Mouse (Mus musculus): ENCODE results near the gene Cep128.
A peak's percentile ranks its signal among the peaks of the same experiment; 100 is the strongest.
"Not testable (repeated sequence)": the region's sequence is repeated elsewhere in the genome, so short reads cannot be mapped to it uniquely, and the experiment has no call there.

The Cep128 gene

DNA sequence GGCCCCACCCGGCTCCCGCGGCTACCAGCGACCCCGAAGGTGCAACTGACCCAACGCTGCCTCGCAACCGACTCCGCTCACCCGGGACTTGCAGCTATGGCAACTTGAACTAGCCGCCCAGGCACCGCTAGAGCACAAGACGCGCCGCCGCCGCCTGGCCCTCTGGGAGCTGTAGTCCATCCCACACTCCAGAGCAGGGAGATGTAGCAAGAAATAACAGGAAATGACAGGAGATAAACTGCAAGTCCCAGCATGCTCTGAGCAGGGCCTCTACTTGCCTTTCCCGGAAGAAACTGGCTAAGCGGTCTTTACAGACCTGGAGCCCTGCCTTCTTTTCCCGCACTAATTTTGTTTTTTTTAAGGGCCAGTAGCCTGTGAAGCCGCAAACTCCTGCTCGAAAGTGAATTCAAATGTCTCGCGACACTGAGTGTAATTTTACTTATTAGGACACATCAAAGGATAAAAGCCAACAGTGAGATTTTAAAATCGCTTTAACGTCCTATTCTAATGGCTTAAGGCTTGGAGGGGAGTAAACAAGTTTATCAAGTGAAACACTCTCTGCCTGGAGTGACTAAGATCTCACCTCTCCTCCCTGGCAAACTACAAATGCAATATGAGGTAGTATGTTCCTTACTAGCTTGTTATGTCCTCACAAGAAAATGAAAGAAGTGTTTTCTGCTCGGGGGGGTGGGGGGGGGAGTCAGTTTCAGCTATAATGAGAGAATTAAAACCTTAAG is at the start of gene Cep128, which contains the start of gene Tshr:
Cep128 (minus strand) TSS at position 129 of the 737 bp plus-strand sequence.
Tshr (plus strand) TSS at position 283 of the 737 bp plus-strand sequence.
- peak; percentile 86 for DNase-seq (ENCODE audit: low spot score)

DNA sequence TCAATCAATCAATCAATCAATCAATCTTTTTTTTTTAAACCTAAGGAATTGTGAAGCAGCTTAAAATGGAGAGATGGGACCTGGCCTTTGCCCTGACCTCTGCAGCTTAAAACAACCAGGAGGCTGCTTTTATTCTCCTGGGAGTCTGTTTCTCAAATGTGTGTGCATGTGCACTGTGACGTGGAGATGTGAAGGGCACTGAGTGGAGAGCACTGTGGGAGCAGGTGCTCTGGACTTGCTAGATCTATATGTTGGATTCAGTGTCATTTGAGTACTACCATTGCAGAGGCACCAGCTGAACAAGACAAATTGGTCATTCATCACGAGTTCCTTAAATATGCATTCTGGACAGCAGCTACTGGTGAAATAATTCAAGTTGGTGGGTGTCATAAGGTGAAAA is 42.9 kb upstream of the Cep128 start:
- no peak for DNase-seq (ENCODE audit: low spot score)

DNA sequence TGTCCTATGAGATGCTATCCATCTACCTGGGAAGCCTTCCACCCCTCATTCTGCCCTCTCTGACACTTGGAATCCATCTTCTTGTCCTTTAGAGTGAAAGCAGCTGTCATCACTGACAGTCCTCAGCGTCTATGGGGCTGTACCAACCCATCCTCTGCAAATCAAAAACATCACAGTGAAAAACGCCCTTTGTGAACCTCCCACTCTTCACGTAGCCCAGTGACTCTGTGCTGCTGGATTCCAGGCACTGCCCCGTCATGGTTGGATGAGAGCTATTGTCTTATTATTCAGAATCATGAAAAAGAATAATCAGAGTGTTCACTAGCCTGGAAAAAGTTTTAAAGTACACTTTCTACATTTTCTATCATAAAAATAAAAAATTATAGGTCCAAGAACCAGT is 42.3 kb upstream of the Cep128 start:
- DNase-seq (ENCODE audit: low spot score), result no peak

DNA sequence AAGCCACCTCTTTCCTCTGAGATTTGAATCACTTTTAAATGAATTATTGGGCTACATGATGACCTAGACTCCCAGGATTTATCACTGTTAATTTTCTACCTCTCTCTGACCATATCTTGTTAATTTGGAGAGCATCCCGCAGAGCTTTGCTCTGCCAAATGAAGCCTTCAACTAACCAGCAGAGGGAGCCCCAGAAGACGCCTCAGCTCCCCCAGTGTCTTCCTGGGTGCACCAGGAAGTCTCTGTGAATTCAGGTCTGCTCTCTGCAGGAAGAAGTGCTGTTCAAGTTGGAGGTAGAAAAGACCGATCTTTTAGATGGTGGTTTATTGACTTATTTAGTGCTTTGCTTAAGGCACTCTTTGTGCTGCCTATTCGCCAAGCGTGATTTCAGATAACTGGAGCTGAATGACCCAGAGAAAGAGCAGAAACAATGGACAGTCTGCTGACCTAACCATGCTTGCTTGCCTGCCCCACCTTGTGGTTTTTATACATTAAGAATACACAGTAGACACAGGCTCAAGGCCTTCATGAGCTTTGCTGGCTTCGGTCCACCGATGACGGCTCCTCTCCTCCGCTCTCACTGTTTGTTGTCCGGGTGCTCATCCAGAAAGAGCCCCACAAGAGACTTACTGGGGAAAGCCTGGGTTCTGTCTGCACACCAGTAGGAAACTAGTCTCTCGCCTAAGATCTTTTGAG is 39.1 kb upstream of the Cep128 start:
- DNase-seq (ENCODE audit: low spot score), result peak; percentile 24

DNA sequence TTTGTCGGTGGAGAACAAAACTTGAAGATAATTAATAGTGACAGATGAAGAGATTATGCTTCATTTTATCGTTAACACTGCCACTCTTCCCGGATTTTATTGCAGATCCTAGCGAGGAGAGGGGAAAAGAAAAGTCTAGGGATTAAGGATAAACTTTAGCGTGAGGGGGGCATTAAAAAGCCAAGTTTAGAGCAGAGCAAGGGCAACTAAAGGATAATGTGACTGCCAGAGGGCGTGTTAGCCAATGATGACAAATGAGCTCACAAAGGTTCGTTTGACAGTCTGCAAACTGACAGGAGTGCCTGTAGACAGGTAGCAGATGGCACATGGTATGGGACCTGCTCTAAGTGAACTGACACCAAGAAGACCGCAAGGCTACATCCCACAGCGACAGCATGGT is 37.1 kb upstream of the Cep128 start:
- DNase-seq (ENCODE audit: low spot score), result no peak

DNA sequence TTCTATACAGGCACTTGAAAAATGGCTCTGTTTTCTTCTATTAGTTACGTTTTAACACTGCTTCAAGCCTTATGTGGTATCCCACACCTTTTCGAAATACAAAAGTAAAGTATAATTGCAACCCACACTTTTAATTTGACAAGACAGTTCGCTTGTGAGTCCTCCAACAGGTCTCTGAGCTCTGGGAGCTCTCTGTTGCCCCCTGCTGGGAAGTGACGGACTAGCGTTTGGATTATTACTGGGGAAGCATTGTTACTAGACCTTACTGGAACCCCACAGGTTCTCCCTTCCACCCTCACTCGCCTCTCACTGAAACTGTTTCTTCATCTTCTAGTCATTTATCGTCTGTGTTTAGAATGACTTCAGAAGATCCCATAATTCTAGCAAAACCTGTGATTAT is 34.6 kb upstream of the Cep128 start:
- no peak for DNase-seq (ENCODE audit: low spot score)

DNA sequence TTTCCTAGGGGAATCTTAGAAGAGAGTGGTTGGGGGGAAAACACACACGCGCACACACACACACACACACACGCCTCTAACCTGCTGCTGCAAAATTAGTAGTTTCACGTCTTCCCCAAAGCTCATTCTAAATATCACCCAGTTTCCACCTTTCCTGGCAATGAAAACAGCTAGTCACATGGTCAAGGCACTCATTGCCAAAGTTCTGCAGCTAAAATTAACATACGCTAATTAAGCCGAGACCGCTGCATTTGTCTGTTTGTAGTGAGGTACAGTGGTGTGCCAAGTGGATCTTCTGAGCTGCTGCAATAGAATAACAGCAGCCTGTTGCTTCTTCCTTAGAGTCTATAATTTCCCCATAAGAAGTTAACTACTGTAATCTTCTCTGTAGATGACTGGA is 32.6 kb upstream of the Cep128 start:
- no peak for DNase-seq (ENCODE audit: low spot score)

DNA sequence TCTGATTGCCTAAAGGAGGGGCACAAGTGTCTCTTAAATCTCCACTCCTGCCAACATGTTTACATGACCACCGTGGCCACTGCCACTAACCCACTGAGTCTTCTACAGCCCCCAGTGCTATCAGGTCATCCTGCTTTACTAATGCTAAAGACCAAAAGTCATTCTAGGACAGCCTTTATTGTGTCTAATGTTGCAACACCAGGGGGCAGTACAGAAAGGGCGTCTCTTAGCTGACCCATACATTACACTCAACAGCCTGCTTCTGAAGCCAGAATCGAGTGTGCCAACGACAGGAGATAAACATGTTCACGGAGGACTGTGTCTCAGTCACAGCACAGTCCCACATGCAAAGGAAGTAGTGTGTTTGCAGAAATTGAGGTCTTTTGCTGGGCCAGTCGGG is 30.9 kb upstream of the Cep128 start:
- DNase-seq (ENCODE audit: low spot score), result no peak

DNA sequence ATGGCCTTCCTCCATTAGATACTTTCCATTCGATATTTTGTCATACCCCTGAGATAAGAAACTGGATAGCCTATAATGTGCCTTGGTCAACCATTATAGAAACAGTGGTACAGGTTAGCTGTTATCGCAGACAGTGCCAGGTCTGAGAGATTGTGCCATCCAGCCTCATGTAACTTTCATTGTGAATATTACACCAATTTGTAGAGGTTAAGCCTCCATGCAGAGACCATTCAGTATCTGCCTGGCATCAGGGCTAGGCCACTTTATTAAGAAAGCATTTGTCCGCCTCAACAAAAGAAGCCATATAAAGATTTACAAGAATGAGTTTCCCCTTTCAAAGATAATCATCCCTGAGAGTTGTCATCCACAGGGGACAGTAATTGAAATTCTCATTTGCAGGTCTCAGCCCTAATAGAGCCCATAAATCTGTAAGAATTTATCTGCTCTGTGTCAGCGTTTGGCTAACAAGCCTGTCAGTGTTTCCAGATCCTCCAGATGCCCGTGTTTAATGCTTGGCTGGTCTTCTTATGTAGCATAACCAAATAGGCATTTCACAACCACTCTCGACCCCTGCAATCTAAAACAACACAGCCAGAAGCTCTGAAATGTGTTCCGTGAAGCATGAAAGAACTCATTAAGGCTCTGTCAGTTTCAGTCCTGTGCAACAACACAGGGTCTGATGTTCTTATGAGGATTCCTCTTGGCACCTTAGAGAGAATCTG is 28.4 kb upstream of the Cep128 start:
- DNase-seq (ENCODE audit: low spot score), result no peak

DNA sequence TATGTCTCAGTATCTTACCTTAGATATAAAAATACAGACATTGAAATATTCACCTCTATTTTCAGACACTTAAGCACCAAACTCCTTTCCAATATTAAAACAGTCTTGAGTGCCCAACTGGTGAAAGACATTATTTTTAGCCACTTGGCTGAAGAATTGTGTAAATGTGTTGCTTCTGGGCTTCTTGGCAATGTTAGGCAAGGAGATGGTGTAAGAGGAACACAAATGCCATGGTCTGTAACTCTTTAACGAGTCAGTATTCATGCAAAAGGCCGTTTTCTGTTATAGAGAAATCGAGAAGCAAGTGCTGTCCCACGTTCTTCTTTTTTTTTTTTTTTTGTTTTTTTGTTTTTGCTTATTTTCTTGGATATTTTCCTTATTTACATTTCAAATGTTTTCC is 26.1 kb upstream of the Cep128 start:
- no peak for DNase-seq (ENCODE audit: low spot score)

DNA sequence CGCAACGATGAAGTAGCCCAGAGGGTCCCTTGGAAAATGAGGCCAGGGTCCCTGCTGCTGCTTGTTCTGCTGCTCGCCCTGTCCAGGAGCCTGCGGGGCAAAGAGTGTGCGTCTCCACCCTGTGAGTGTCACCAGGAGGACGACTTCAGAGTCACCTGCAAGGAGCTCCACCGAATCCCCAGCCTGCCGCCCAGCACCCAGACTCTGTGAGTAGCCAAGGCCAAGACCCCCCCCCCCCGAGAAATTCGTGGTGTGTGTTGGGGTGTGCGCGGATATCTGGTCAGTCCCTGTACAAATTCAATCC is 16.8 kb upstream of the Cep128 start:
- no peak for DNase-seq (ENCODE audit: low spot score)

DNA sequence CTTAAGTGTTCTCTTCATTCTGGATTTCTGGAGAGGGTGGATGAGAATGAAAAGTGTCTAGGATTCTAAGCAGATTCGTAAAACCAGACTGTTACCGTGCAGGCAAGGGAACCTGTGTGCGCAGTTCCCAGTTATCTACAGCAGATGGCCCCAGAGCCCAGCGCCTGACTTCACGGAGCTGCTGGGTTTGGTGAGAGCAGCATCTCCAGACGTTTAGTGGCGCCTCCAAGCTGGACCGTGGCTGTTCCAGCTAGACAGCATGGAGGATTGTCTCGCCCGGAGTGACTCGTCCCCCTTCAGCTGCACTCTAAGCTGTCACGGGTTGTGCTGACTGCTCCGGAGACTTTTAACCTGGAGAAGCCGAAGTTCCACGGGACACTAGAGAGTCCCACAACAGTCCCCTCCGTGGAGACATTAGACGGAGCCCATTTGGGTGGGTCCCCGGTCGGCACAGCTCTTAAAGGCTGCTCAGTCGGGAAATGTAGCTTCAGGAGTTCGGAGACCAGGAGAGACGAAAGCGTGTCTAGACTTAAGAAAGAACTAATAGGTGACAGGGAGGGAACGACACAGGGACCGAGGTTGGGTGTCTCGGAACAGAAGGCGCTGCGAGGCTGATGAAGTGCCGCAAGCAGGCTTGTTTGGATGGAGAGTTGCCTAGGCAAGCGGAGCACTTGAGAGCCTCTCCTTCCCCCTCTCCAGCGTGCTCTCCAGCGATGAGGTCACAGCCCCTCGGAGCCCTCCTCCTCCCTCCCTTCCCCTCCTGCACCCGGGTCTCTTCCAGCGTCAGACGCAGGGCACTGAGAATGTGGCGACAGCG is 16.2 kb upstream of the Cep128 start:
- DNase-seq (ENCODE audit: low spot score), result peak; percentile 40

DNA sequence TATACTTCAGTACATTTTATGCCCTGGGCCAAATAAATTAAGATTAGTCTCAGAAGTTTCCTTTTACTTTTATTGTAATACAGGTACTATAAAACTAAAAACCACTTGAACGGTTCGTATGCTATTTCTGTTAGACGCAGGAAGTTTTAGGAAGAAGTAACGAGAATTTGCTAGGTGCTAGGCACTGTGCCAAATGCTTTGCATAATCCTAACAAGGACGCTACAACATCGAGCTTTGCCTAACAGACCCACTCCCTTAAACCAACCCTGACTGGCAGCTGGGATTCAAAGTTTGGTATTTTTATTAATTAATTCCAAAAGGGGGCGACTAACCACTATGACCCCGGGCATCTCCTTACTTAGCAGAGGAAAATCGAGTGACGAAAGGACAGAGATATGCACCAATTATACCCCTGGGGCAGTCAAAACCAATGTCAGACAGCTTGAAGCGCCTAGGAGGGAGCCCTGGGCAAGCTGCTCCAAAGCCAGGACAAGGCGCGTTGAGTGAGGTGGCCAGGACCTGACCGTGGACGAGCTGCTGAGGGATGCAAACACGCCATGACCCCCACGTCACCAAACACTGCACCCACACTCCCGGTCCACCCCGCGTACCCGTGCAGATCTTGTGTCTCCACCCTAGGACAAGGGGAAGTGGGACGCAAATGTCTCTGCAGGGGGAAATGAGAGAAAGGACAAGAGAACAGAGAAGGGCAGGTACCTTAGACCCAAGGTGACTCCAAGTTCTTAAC is 519 bp downstream of the Cep128 start:
- no peak for DNase-seq (ENCODE audit: low spot score)

DNA sequence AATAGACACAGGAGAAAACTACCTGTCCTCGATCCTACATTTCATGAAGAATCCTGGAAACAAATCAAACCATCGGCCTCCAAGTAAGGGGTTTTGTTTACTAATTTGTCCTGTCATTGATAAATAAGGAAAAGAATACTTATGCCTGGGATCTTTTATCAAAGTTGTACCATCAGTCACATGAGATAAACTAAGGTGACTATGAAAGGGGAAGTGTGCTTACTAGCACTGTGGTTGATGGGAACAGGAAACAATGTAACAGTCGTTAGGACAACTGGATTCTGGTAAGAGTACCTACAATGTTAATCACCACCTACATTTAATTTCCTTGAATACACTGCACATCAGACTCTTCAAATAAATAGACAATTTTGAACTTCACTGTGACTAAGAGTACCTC is 15.0 kb downstream of the Cep128 start:
- no peak for DNase-seq (ENCODE audit: low spot score)

DNA sequence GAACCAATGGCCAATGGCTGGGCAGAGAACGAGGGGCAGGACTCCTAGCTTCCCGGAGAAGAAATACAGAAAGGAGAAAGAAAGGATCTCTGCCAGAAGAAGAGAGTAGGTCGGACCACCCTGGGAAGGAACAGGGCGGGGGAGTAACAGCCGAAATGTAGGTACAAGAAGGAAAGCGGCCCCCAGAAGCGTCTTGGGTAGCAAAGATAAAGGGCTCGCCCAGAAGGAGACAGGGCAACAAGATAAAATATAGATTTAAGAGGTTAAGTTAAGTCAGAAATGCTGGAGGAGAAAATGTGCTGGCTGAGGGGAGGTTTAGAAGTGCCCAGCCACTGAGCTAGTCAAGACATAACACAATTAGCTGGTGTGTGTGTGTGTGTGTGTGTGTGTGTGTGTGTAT is 30.4 kb downstream of the Cep128 start:
- no peak for DNase-seq (ENCODE audit: low spot score)

DNA sequence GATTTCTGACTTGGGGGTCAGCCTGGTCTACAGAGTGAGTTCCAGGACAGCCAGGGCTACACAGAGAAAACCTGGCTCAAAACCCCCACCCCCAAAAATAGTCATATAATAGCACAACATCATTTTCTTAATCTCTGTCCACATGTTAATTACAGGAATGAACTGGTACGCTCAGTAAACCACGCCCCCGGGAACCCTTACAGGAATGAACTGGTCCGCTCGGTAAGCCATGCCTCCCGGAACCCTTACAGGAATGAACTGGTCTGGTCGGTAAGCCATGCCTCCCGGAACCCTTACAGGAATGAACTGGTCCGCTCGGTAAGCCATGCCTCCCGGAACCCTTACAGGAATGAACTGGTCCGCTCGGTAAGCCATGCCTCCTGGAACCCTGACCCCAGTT is 45.6 kb downstream of the Cep128 start:
- not testable (repeated sequence) for DNase-seq (ENCODE audit: low spot score)

DNA sequence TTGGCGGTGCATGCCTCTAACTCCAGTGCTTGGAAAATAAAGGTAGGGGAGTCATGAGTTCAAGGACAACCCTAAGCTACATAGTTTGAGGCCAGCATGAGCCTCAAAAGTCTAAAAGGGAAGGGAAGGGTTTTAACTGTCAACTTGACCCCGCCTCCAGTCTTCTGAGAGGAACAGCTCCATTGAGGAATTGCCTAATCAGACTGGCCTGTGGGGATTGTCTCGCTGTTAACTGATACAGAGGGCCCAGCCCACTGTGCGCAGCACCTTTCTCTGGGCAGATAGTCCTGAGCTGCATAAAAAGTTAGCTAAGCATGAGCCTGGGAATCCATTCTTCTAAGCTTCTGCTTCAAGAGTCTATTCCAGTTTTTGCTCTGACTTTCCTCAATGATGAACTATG is 56.7 kb downstream of the Cep128 start:
- DNase-seq (ENCODE audit: low spot score), result no peak

DNA sequence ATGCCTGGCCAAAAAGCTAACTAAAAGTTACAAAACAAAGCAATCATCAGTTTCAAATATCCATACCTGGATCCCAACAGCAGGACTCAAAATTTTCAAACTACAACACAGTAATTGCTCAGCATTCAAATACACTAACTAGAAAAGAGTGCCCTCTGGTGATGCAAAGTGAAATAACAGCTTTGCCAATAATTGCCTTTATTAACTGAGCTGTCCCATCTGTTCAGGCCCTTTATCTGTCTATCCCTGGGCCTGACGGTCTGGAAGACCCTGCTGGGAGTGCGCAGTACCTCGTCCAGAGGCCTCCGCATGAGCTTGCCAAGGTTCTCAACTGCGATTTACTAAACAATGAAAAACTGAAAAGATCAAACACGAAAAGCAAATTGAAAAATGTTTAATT is 58.1 kb downstream of the Cep128 start:
- DNase-seq (ENCODE audit: low spot score), result no peak

DNA sequence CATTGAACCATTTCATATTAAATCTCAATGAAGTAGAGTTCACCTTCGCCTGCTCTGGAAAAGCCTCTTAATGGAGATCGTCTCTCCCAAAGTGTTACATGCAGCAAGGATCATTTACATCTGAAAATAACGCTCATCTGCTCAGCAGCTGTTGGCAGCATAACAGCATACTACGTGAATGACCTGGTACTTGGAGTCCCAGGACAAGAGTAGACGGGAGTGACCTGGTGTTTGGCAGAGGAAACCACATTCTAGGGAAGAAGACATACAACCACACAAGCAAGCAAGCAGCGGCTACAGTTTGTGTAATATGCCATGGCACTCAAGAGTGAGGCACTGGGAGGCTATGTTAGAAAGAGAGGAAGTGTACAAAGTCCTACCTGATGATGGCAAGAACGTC is 69.2 kb downstream of the Cep128 start:
- DNase-seq (ENCODE audit: low spot score), result no peak

DNA sequence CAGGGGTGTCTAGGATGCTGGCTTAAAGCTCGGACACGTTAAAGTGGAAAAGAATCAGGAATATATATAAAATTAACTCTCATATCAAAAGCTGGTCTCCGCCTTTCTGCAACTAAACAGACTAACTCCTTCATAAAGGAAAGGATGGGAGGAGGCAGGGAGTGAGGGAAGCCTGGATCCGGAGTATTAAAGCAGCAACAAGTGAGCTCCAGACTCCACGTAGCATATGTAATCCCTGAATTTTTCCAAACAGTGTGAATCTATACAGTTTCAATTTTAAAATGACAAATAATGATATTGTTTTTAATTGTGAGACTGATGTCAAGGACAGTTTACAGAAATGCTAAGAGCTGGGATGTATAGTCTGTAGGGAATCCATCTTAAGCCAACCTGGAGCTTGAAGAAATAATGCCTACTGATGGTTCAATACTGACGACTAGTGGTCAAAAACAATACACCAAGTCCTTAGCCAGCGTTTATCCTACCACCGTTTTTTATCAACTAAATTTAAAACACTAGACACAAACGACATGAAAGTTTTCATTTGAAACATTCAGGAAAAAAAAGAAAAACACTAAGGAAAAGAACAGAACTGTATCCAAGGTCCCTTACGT is 70.1 kb downstream of the Cep128 start:
- no peak for DNase-seq (ENCODE audit: low spot score)

DNA sequence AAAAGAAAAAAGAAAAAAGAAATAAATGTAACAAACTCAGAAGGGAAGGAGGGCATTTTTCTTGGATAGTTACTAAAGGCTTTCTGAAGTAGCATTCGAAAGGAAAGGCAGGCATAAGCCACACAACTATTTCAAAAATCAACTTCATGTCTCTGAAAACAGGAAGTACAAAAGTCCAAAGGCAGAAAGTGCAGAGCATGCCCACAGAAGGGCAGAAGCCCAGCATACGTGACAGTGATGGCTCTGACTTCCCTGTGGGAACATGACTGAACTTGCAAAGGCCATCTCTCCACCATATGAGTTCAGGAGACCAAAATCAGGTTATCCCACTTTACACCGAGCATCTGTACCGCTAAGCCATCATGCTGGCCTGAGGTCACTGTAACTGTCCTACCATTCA is 71.6 kb downstream of the Cep128 start:
- DNase-seq (ENCODE audit: low spot score), result no peak

All from ovary, adult 18-20 months (tissue).